Mouse (Mus musculus) macrophage (primary cell): ENCODE data around the gene Dab2ip. TPM values are rescaled to one million over a fixed set of nuclear protein-coding genes. Genes with fewer than 3 reads are reported as not detected.

Experiments used
- H3K27ac ChIP-seq: fragments of 350-480 bp; formaldehyde crosslinking; 2 replicates; pipeline ENCODE4 v1.9.0; 2021
- H3K36me3 ChIP-seq: fragments of 350-480 bp; formaldehyde crosslinking; 2 replicates; pipeline ENCODE4 v1.9.0; 2021; ENCODE audit errors: inconsistent target
- H3K4me3 ChIP-seq: fragments of 350-480 bp; formaldehyde crosslinking; 2 replicates; pipeline ENCODE4 v1.9.0; 2021; ENCODE audit errors: inconsistent target
- H3K79me2 ChIP-seq: fragments of 350-480 bp; formaldehyde crosslinking; 2 replicates; pipeline ENCODE4 v1.9.0; 2021; ENCODE audit errors: inconsistent target
- WGBS: methylation state at CpG from one replicate; pipeline ENCODE4 v1.1.7; 2026; ENCODE audit warnings: inconsistent platforms; ENCODE audit not compliant: missing documents; 5-methylcytosine and 5-hydroxymethylcytosine counted together
- polyA plus RNA-seq: library from polyadenylated mRNA; stranded (reverse); fragments of 250-400 nt; gene quantifications from 3 replicates; pipeline ENCODE4 v1.2.4, GENCODE M21; 2018; ENCODE audit warnings: inconsistent platforms

The Dab2ip gene
- polyA plus RNA-seq, 1 experiment from 2014 or later, result 0.14 TPM

- H3K27ac ChIP-seq, result no peak overlapping the region
- H3K36me3 ChIP-seq, result no peaks in the 10 kb centered on the region
- no peaks in the 10 kb centered on the region for H3K79me2 ChIP-seq
- no peak overlapping the region for H3K4me3 ChIP-seq
- WGBS, result 95% methylated on average over 4 of the region's 4 CpGs
These were observed 70.6 kb downstream of the Dab2ip start for GRCm38 (mm10) chr2:35628656-35629055.

GRCm38 (mm10) chr2:35629126-35629525 is 71.1 kb downstream of the Dab2ip start:
- 90% methylated on average over 5 of the region's 8 CpGs for WGBS
- H3K27ac ChIP-seq, result no peak overlapping the region
- no peaks in the 10 kb centered on the region for H3K79me2 ChIP-seq
- H3K4me3 ChIP-seq, result no peak overlapping the region
- no peaks in the 10 kb centered on the region for H3K36me3 ChIP-seq

- 94% methylated on average over 4 of the region's 4 CpGs for WGBS
- no peak overlapping the region for H3K4me3 ChIP-seq
- H3K79me2 ChIP-seq, result no peaks in the 10 kb centered on the region
- H3K27ac ChIP-seq, result no peak overlapping the region
- no peaks in the 10 kb centered on the region for H3K36me3 ChIP-seq
These were observed 75.3 kb downstream of the Dab2ip start for GRCm38 (mm10) chr2:35633392-35633791.

- Histone ChIP-seq H3K4me3 (no peak overlapping the region), H3K27ac (no peak overlapping the region), H3K36me3 (no peaks in the 10 kb centered on the region), H3K79me2 (no peaks in the 10 kb centered on the region)
- 100% methylated on average over 4 of the region's 4 CpGs for WGBS
These were observed 76.9 kb downstream of the Dab2ip start for GRCm38 (mm10) chr2:35634963-35635362.

- no peak overlapping the region for H3K27ac ChIP-seq
- 54% methylated on average over 4 of the region's 4 CpGs for WGBS
- no peak overlapping the region for H3K4me3 ChIP-seq
- no peaks in the 10 kb centered on the region for H3K79me2 ChIP-seq
- H3K36me3 ChIP-seq, result no peaks in the 10 kb centered on the region
These were observed 77.5 kb downstream of the Dab2ip start for GRCm38 (mm10) chr2:35635541-35635940.

- Histone ChIP-seq H3K4me3 (no peak overlapping the region), H3K79me2 (no peaks in the 10 kb centered on the region), H3K27ac (no peak overlapping the region), H3K36me3 (no peaks in the 10 kb centered on the region)
- WGBS, result 95% methylated on average over 13 of the region's 13 CpGs
These were observed 79.9 kb downstream of the Dab2ip start for GRCm38 (mm10) chr2:35637880-35638535.

- H3K79me2 ChIP-seq, result no peaks in the 10 kb centered on the region
- WGBS, result 94% methylated on average over 2 of the region's 2 CpGs
- H3K36me3 ChIP-seq, result no peaks in the 10 kb centered on the region
- H3K27ac ChIP-seq, result no peak overlapping the region
- no peak overlapping the region for H3K4me3 ChIP-seq
These were observed 81.7 kb downstream of the Dab2ip start for GRCm38 (mm10) chr2:35639799-35640198.

- H3K79me2 ChIP-seq, result no peaks in the 10 kb centered on the region
- H3K4me3 ChIP-seq, result no peak overlapping the region
- WGBS, result 84% methylated on average over 13 of the region's 13 CpGs
- no peaks in the 10 kb centered on the region for H3K36me3 ChIP-seq
- H3K27ac ChIP-seq, result no peak overlapping the region
These were observed 82.5 kb downstream of the Dab2ip start for GRCm38 (mm10) chr2:35640576-35640975.

GRCm38 (mm10) chr2:35642224-35642623 is 84.2 kb downstream of the Dab2ip start:
- H3K4me3 ChIP-seq, result no peak overlapping the region
- H3K27ac ChIP-seq, result no peak overlapping the region
- no peaks in the 10 kb centered on the region for H3K36me3 ChIP-seq
- WGBS, result 88% methylated on average over 7 of the region's 7 CpGs
- no peaks in the 10 kb centered on the region for H3K79me2 ChIP-seq

GRCm38 (mm10) chr2:35646553-35646952 is 88.5 kb downstream of the Dab2ip start:
- H3K36me3 ChIP-seq, result no peaks in the 10 kb centered on the region
- H3K27ac ChIP-seq, result no peak overlapping the region
- no peak overlapping the region for H3K4me3 ChIP-seq
- WGBS, result 88% methylated on average over 8 of the region's 8 CpGs
- H3K79me2 ChIP-seq, result no peaks in the 10 kb centered on the region

GRCm38 (mm10) chr2:35649708-35650107 is 91.6 kb downstream of the Dab2ip start:
- Histone ChIP-seq H3K79me2 (no peaks in the 10 kb centered on the region), H3K4me3 (no peak overlapping the region), H3K36me3 (no peaks in the 10 kb centered on the region), H3K27ac (no peak overlapping the region)
- WGBS, result 32% methylated on average over 4 of the region's 4 CpGs

- Histone ChIP-seq H3K36me3 (no peaks in the 10 kb centered on the region), H3K27ac (no peak overlapping the region), H3K4me3 (no peak overlapping the region), H3K79me2 (no peaks in the 10 kb centered on the region)
- WGBS, result 82% methylated on average over 6 of the region's 6 CpGs
These were observed 93.2 kb downstream of the Dab2ip start for GRCm38 (mm10) chr2:35651297-35651731.

GRCm38 (mm10) chr2:35652984-35653383 is 94.9 kb downstream of the Dab2ip start:
- H3K27ac ChIP-seq, result no peak overlapping the region
- no peak overlapping the region for H3K4me3 ChIP-seq
- no peaks in the 10 kb centered on the region for H3K79me2 ChIP-seq
- H3K36me3 ChIP-seq, result no peaks in the 10 kb centered on the region
- 91% methylated on average over 4 of the region's 4 CpGs for WGBS

GRCm38 (mm10) chr2:35654795-35655194 is 96.7 kb downstream of the Dab2ip start:
- H3K4me3 ChIP-seq, result no peak overlapping the region
- no peaks in the 10 kb centered on the region for H3K36me3 ChIP-seq
- WGBS, result 95% methylated on average over 6 of the region's 6 CpGs
- no peak overlapping the region for H3K27ac ChIP-seq
- H3K79me2 ChIP-seq, result no peaks in the 10 kb centered on the region

GRCm38 (mm10) chr2:35655996-35656395 is 97.9 kb downstream of the Dab2ip start:
- 89% methylated on average over 8 of the region's 8 CpGs for WGBS
- no peaks in the 10 kb centered on the region for H3K79me2 ChIP-seq
- H3K36me3 ChIP-seq, result no peaks in the 10 kb centered on the region
- no peak overlapping the region for H3K4me3 ChIP-seq
- no peak overlapping the region for H3K27ac ChIP-seq

GRCm38 (mm10) chr2:35658311-35658710 is 100.2 kb downstream of the Dab2ip start:
- Histone ChIP-seq H3K36me3 (no peaks in the 10 kb centered on the region), H3K27ac (no peak overlapping the region), H3K4me3 (no peak overlapping the region), H3K79me2 (no peaks in the 10 kb centered on the region)
- WGBS, result 54% methylated on average over 3 of the region's 3 CpGs
